Mouse (Mus musculus) spleen, adult 2 months (tissue): ENCODE measurements around the gene Gm14418. TPM values are rescaled to one million over a fixed set of nuclear protein-coding genes. Genes with fewer than 3 reads are reported as not detected.
"Not testable (repeated sequence)": the region's sequence is repeated elsewhere in the genome, so short reads cannot be mapped to it uniquely, and the experiment has no call there.

ENCODE experiments used
- DNase-seq, 2 experiments: peaks; one replicate each; pipeline versions ENCODE4 v3.0.0 to v3.0.0-alpha.2; 2012 to 2021; ENCODE audit warnings: low spot score in 2 of 2, low read depth in 1 of 2
- H3K27ac ChIP-seq: fragments of 200-500 bp; 2 replicates; pipeline ENCODE4 v1.5.1; 2012; ENCODE audit warnings: low read length, inconsistent platforms; ENCODE audit not compliant: insufficient read depth
- H3K27me3 ChIP-seq: fragments of 200-500 bp; 2 replicates; pipeline ENCODE4 v1.6.1; 2012; ENCODE audit warnings: mild to moderate bottlenecking, moderate library complexity, low read length, inconsistent platforms; ENCODE audit not compliant: control insufficient read depth, insufficient read depth
- H3K36me3 ChIP-seq: fragments of 200-500 bp; 2 replicates; pipeline ENCODE4 v1.6.1; 2012; ENCODE audit warnings: mild to moderate bottlenecking, low read length, inconsistent platforms; ENCODE audit not compliant: control insufficient read depth, insufficient read depth
- H3K4me1 ChIP-seq: fragments of 200-500 bp; 2 replicates; pipeline ENCODE4 v1.6.1; 2011; ENCODE audit warnings: inconsistent platforms; ENCODE audit not compliant: control insufficient read depth, insufficient read depth, insufficient read length
- H3K4me3 ChIP-seq: fragments of 200-500 bp; 2 replicates; pipeline ENCODE4 v1.5.1; 2011; ENCODE audit warnings: mild to moderate bottlenecking, inconsistent platforms; ENCODE audit not compliant: insufficient read depth, insufficient read length; ENCODE audit errors: extremely low read depth
- WGBS: fragments of 180-500 bp; shearing (Covaris S2); methylation state at CpG from one replicate; pipeline ENCODE4 v1.1.7; 2018; 5-methylcytosine and 5-hydroxymethylcytosine counted together
- polyA plus RNA-seq: library from polyadenylated mRNA; depleted of rRNA; stranded (reverse); fragments of >200 nt; gene quantifications from 2 replicates; pipeline ENCODE4 v1.2.3, GENCODE M21; 2012; rRNA removed

Gene Gm14418
- polyA plus RNA-seq: 0.33 TPM in 1 of 2 replicates, not detected in the other

GRCm38 (mm10) chr2:177398096-177398495 lies at the start of gene Gm14418:
Gm14418 (minus strand) TSS chr2:177398320.
- not testable (repeated sequence) for H3K27me3 ChIP-seq, H3K4me1 ChIP-seq, H3K27ac ChIP-seq, DNase-seq, H3K4me3 ChIP-seq, H3K36me3 ChIP-seq
- 39% methylated on average over 6 of the region's 6 CpGs for WGBS

Other genes with a start within 250 kb of the Gm14418 start
- 0.87 and 1.1 TPM in 2 replicates for gene Gm14410, start 191.9 kb downstream of the Gm14418 start, polyA plus RNA-seq
- gene Gm14409, start 131.3 kb downstream of the Gm14418 start, polyA plus RNA-seq: not detected in 2 replicates
- gene Gm14412, start 74.0 kb downstream of the Gm14418 start, polyA plus RNA-seq: not detected in 2 replicates
- 0.97 and 1.1 TPM in 2 replicates for gene Zfp970, start 66.4 kb upstream of the Gm14418 start, polyA plus RNA-seq
- gene Gm14403, start 99.9 kb upstream of the Gm14418 start, polyA plus RNA-seq: 0.07 and 0.15 TPM in 2 replicates
- not detected in 2 replicates for gene Gm14406, start 179.9 kb upstream of the Gm14418 start, polyA plus RNA-seq